Mouse (Mus musculus) thymus, adult 2 months (tissue): ENCODE measurements around the gene Tmem106c. TPM values are rescaled to one million over a fixed set of nuclear protein-coding genes. Genes with fewer than 3 reads are reported as not detected.

Experiments
- DNase-seq: peaks from one replicate; pipeline ENCODE4 v3.0.0; 2021
- H3K27ac ChIP-seq: fragments of 200-500 bp; 2 replicates; pipeline ENCODE4 v1.5.1; 2012; ENCODE audit warnings: low read length, control low read depth; ENCODE audit not compliant: control insufficient read depth, insufficient read depth
- H3K27me3 ChIP-seq: fragments of 200-500 bp; 2 replicates; pipeline ENCODE4 v1.6.1; 2012; ENCODE audit warnings: mild to moderate bottlenecking, low read length, moderate library complexity, mixed read lengths; ENCODE audit not compliant: control insufficient read depth, insufficient read depth
- H3K36me3 ChIP-seq: fragments of 200-500 bp; 2 replicates; pipeline ENCODE4 v1.6.1; 2012; ENCODE audit warnings: mild to moderate bottlenecking, low read length, moderate library complexity; ENCODE audit not compliant: control insufficient read depth, insufficient read depth
- H3K4me1 ChIP-seq: fragments of 200-500 bp; replicated peaks from 2 replicates; pipeline ENCODE4 v1.6.1; 2012; ENCODE audit warnings: low read length; ENCODE audit not compliant: control insufficient read depth, insufficient read depth
- H3K4me3 ChIP-seq: fragments of 200-500 bp; 2 replicates; pipeline ENCODE4 v1.5.1; 2012; ENCODE audit warnings: mild to moderate bottlenecking, low read length, control low read depth, moderate library complexity; ENCODE audit not compliant: control insufficient read depth, insufficient read depth
- CTCF ChIP-seq: fragments of 200-500 bp; IDR thresholded peaks from 2 replicates; pipeline ENCODE4 v1.5.1; 2012; ENCODE audit warnings: mild to moderate bottlenecking, control low read depth, low read length, moderate library complexity, borderline replicate concordance; ENCODE audit not compliant: control insufficient read depth, poor library complexity, insufficient read depth; ENCODE audit errors: extremely low read depth
- POLR2A ChIP-seq: fragments of 200-500 bp; IDR thresholded peaks from 2 replicates; pipeline ENCODE4 v1.6.1; 2012; ENCODE audit warnings: mild to moderate bottlenecking, low read length, control low read depth, moderate library complexity; ENCODE audit not compliant: control insufficient read depth, poor library complexity, insufficient read depth; ENCODE audit errors: extremely low read depth
- WGBS: fragments of 180-500 bp; shearing (Covaris S2); methylation state at CpG from one replicate; pipeline ENCODE4 v1.1.7; 2018; 5-methylcytosine and 5-hydroxymethylcytosine counted together
- polyA plus RNA-seq: library from polyadenylated mRNA; depleted of rRNA; stranded (reverse); fragments of >200 nt; gene quantifications from 2 replicates; pipeline ENCODE4 v1.2.3, GENCODE M21; 2012

Gene Tmem106c
- polyA plus RNA-seq, 1 experiment, result 38.4 TPM

GRCm38 (mm10) chr15:97952137-97952888 lies 11.7 kb upstream of the Tmem106c start:
- TF ChIP-seq CTCF (peak; percentile 93), POLR2A (no peak)
- H3K4me3 ChIP-seq, result no peak overlapping the region
- DNase-seq, result peak; percentile 68
- 19% methylated on average over 16 of the region's 16 CpGs for WGBS
- H3K27me3 ChIP-seq, result no peaks in the 10 kb centered on the region
- H3K36me3 ChIP-seq, result no peaks in the 10 kb centered on the region
- no peak overlapping the region for H3K27ac ChIP-seq
- H3K4me1 ChIP-seq, result peaks cover 7% of the 10 kb centered on the region; the same call in 1 of the 2 replicates

- Histone ChIP-seq H3K27me3 (no peaks in the 10 kb centered on the region), H3K4me3 (no peak overlapping the region), H3K36me3 (no peaks in the 10 kb centered on the region), H3K4me1 (peaks cover 7% of the 10 kb centered on the region; the same call in 1 of the 2 replicates), H3K27ac (no peak overlapping the region)
- WGBS, result 66% methylated on average over 4 of the region's 4 CpGs
- DNase-seq, result no peak
- TF ChIP-seq CTCF (no peak), POLR2A (no peak)
These were observed 11.2 kb upstream of the Tmem106c start for GRCm38 (mm10) chr15:97952889-97953189.

GRCm38 (mm10) chr15:97954671-97955070 lies 9.3 kb upstream of the Tmem106c start:
- Histone ChIP-seq H3K4me1 (peaks cover 7% of the 10 kb centered on the region; the same call in 1 of the 2 replicates), H3K27me3 (no peaks in the 10 kb centered on the region), H3K27ac (no peak overlapping the region), H3K4me3 (no peak overlapping the region), H3K36me3 (no peaks in the 10 kb centered on the region)
- TF ChIP-seq CTCF (no peak), POLR2A (no peak)
- WGBS, result 85% methylated on average over 8 of the region's 8 CpGs
- no peak for DNase-seq

GRCm38 (mm10) chr15:97955286-97955685 lies 8.7 kb upstream of the Tmem106c start:
- WGBS, result 52% methylated on average over 1 of the region's 1 CpGs
- no peak for TF ChIP-seq CTCF
- TF ChIP-seq POLR2A, result no peak
- no peak for DNase-seq
- Histone ChIP-seq H3K36me3 (no peaks in the 10 kb centered on the region), H3K4me1 (peaks cover 7% of the 10 kb centered on the region; the same call in 1 of the 2 replicates), H3K4me3 (no peak overlapping the region), H3K27me3 (no peaks in the 10 kb centered on the region), H3K27ac (no peak overlapping the region)

- 73% methylated on average over 4 of the region's 4 CpGs for WGBS
- TF ChIP-seq POLR2A, result no peak
- no peaks in the 10 kb centered on the region for H3K27me3 ChIP-seq
- DNase-seq, result no peak
- H3K4me3 ChIP-seq, result no peak overlapping the region
- H3K4me1 ChIP-seq, result peaks cover 7% of the 10 kb centered on the region; the same call in 1 of the 2 replicates
- no peak overlapping the region for H3K27ac ChIP-seq
- no peaks in the 10 kb centered on the region for H3K36me3 ChIP-seq
These were observed 8.3 kb upstream of the Tmem106c start for GRCm38 (mm10) chr15:97955742-97956141.

GRCm38 (mm10) chr15:97956416-97956815 lies 7.6 kb upstream of the Tmem106c start:
- TF ChIP-seq POLR2A, result no peak
- TF ChIP-seq CTCF, result no peak
- H3K36me3 ChIP-seq, result no peaks in the 10 kb centered on the region
- no peak overlapping the region for H3K27ac ChIP-seq
- no peak overlapping the region for H3K4me3 ChIP-seq
- 83% methylated on average over 11 of the region's 11 CpGs for whole genome bisulfite sequencing
- no peak for DNase-seq
- peaks cover 7% of the 10 kb centered on the region; the same call in 1 of the 2 replicates for H3K4me1 ChIP-seq
- no peaks in the 10 kb centered on the region for H3K27me3 ChIP-seq
